Mouse (Mus musculus) thymus, adult 18-20 months (tissue): ENCODE data around the gene Fmc1.

Experiments
- DNase-seq, 2 experiments: peaks; one replicate each; pipeline ENCODE4 v3.0.0; 2022; ENCODE audit warnings: mixed read lengths in 2 of 2

Gene Fmc1

GRCm38 (mm10) chr6:38552636-38553000 lies 19.3 kb downstream of the Fmc1 start:
- DNase-seq, result no peak

GRCm38 (mm10) chr6:38576096-38576495 lies 42.8 kb downstream of the Fmc1 start:
- DNase-seq, result no peak

GRCm38 (mm10) chr6:38580112-38580857 lies 47.0 kb downstream of the Fmc1 start:
- no peak for DNase-seq

- no peak for DNase-seq
Observed at GRCm38 (mm10) chr6:38581711-38582110, 48.4 kb downstream of the Fmc1 start.
